Mouse (Mus musculus) limb, embryonic 13.5 days (tissue): ENCODE data around the gene Mark4. TPM values are rescaled to one million over a fixed set of nuclear protein-coding genes. Genes with fewer than 3 reads are reported as not detected.

Experiments used
- ATAC-seq: fragments of 200-750 bp; cut with Nextera tagmentation; 2 replicates; pipeline ENCODE4 v1.8.0; 2017; ENCODE audit warnings: low read depth, moderate number of reproducible peaks, moderate TSS enrichment; ENCODE audit not compliant: low FRiP score
- H3K27ac ChIP-seq: fragments of 300-500 bp; sonication (generic); 2 replicates; pipeline ENCODE4 v1.5.1; 2015; ENCODE audit warnings: inconsistent platforms, mild to moderate bottlenecking, moderate library complexity
- H3K27me3 ChIP-seq: fragments of 300-500 bp; sonication (generic); 2 replicates; pipeline ENCODE4 v1.6.1; 2015; ENCODE audit warnings: mild to moderate bottlenecking, inconsistent platforms
- H3K36me3 ChIP-seq: fragments of 300-500 bp; sonication (generic); 2 replicates; pipeline ENCODE4 v1.6.1; 2015; ENCODE audit warnings: inconsistent platforms, mild to moderate bottlenecking, moderate library complexity
- H3K4me1 ChIP-seq: fragments of 300-500 bp; sonication (generic); 2 replicates; pipeline ENCODE4 v1.6.1; 2015; ENCODE audit warnings: inconsistent platforms
- H3K4me2 ChIP-seq: fragments of 300-500 bp; sonication (generic); replicated peaks from 2 replicates; pipeline ENCODE4 v1.6.1; 2015; ENCODE audit warnings: inconsistent platforms, mild to moderate bottlenecking, moderate library complexity
- H3K4me3 ChIP-seq: fragments of 300-500 bp; sonication (generic); 2 replicates; pipeline ENCODE4 v1.5.1; 2015; ENCODE audit warnings: moderate library complexity, mild to moderate bottlenecking, inconsistent platforms
- H3K9ac ChIP-seq: fragments of 300-500 bp; sonication (generic); 2 replicates; pipeline ENCODE4 v1.6.1; 2015; ENCODE audit warnings: mild to moderate bottlenecking, inconsistent platforms
- H3K9me3 ChIP-seq: fragments of 300-500 bp; sonication (generic); 2 replicates; pipeline ENCODE4 v1.6.1; 2016; ENCODE audit warnings: inconsistent platforms
- WGBS: fragments of 180-500 bp; shearing (Covaris S2); methylation state at CpG from one replicate; pipeline ENCODE4 v1.1.7; 2015; 5-methylcytosine and 5-hydroxymethylcytosine counted together
- polyA plus RNA-seq: library from polyadenylated mRNA; unstranded; fragments of >200 nt; fragmentation: Nextera tagmentation; extraction: Ambion mirVana; gene quantifications from 2 replicates; pipeline ENCODE4 v1.2.1, GENCODE M21; 2015

Mark4 gene
- 9.8 and 10.3 TPM in 2 replicates for polyA plus RNA-seq

DNA sequence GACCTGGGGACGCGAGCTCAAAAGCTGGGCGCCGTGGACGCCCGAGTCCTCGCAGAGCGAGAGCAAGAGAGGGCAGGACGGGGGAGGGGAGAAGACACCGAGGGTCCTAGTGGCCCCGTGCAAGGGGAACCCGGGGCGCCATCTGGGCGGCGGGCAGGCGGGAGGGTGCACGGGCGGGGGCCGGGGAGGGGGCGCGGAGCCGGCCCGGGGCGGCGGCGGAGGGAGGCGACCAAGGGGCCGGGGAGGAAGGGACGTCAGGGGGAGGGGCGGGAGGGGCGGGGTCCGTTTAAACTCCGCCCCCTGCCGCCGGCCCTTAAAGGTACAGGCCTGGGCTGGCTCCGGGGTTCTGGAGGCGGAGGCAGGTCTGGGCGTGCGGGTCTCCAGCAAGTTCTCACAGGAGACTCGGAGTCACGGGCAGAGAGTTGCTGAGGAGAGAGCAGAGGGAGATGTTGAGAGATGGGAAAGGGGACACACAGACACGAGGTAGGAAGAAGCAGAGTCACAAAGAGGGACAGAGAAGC, at the start of gene Mark4:
Gene Mark4, minus strand, starts transcription at position 231 of the 521 bp plus-strand sequence.
- peaks cover 23% of the 10 kb centered on the region for H3K36me3 ChIP-seq
- peaks cover 34% of the 10 kb centered on the region for H3K4me1 ChIP-seq
- H3K27ac ChIP-seq: peak within 1 kb of the TSS; percentile 82; the same call in 1 of the 2 replicates
- no peaks in the 10 kb centered on the region for H3K27me3 ChIP-seq
- peak within 1 kb of the TSS; percentile 99 for H3K4me2 ChIP-seq
- no peaks in the 10 kb centered on the region for H3K9me3 ChIP-seq
- peak within 1 kb of the TSS; percentile 88 for H3K4me3 ChIP-seq
- ATAC-seq: peak; percentile 81
- peak within 1 kb of the TSS; percentile 90 for H3K9ac ChIP-seq
- 2% methylated on average over 38 of the region's 42 CpGs for whole genome bisulfite sequencing

DNA sequence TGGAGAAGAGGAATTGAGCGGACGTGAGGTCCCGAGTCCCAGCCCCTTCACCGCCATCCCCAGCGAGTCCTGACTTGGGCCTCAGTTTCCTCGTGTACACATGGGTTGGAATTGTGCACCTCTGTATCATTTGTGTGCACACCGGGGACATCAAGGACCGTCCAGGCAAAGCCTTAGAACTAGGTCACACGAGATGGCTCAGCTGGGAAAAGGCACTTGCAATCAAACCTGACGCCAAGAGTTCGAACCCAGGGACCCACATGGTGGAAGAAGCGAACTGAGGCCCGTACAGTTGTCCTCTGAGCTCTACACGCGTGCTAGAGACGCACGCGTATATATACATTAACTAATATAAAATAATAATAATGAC, 49.0 kb upstream of the Mark4 start:
- Histone ChIP-seq H3K4me1 (peaks cover 22% of the 10 kb centered on the region), H3K36me3 (no peaks in the 10 kb centered on the region), H3K9me3 (no peaks in the 10 kb centered on the region), H3K4me3 (peak overlapping the region; percentile 63), H3K4me2 (peak overlapping the region; percentile 97), H3K27ac (peak overlapping the region; percentile 58; the same call in 1 of the 2 replicates), H3K27me3 (no peaks in the 10 kb centered on the region), H3K9ac (peak overlapping the region; percentile 82)
- WGBS: 4% methylated on average over 18 of the region's 18 CpGs
- ATAC-seq: no peak

DNA sequence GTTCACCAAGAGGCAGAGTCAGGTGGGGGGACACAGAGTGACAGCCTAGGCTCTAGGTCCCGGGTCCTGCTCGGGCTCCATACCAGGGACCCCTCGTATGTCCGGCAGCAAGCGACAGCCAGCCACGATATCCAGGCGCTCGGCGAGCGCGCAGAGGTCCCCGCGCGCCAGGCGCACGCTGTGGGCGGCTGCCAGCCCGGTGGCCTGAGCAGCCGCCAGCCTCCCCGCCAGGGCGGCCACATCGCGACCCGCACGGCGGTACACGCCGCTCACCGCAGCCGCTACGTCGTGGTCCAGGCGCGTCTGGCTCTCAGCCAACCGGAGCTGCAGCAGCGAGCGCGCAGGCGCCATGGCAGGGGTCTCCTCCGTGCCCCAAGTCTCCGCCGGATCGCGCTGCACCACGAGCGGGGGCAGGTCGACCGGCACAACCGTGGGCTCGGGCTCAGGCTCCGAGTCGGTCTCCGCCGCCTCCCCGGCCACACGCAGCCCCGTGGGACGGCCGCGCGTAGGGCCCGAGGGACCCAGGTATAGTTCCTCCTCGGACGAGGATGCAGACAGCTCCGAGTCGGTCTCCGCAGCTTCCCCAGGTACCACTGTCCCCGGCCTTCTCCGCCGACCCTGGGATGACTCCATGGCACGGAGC, 48.5 kb upstream of the Mark4 start:
- Histone ChIP-seq H3K4me2 (peak overlapping the region; percentile 97), H3K27ac (peak overlapping the region; percentile 58; the same call in 1 of the 2 replicates), H3K9me3 (no peaks in the 10 kb centered on the region), H3K36me3 (no peaks in the 10 kb centered on the region), H3K9ac (peak overlapping the region; percentile 82), H3K4me3 (peak overlapping the region; percentile 63), H3K27me3 (no peaks in the 10 kb centered on the region), H3K4me1 (peaks cover 22% of the 10 kb centered on the region)
- ATAC-seq: no peak
- WGBS: under 1% methylated on average over 68 of the region's 71 CpGs

DNA sequence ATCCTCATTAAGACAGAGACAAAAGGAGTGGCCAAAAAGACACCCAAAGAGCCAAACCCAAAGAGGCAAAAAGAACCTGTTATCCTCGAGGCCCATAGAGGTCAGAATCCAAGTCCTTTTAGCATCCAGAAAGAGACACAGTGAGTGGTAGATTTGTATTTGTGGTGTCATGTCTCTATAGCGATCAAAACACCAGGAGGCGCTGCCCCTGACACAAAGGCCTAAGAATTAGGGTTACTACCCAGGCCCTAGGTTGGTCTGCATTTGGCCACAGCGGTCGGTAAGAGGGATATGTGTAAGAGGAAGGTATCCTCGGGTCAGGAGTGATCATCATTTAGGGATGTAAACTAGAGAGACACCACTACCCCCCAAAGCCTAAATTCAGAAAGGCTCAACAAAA, 47.7 kb upstream of the Mark4 start:
- peak overlapping the region; percentile 97 for H3K4me2 ChIP-seq
- WGBS: 32% methylated on average over 6 of the region's 6 CpGs

DNA sequence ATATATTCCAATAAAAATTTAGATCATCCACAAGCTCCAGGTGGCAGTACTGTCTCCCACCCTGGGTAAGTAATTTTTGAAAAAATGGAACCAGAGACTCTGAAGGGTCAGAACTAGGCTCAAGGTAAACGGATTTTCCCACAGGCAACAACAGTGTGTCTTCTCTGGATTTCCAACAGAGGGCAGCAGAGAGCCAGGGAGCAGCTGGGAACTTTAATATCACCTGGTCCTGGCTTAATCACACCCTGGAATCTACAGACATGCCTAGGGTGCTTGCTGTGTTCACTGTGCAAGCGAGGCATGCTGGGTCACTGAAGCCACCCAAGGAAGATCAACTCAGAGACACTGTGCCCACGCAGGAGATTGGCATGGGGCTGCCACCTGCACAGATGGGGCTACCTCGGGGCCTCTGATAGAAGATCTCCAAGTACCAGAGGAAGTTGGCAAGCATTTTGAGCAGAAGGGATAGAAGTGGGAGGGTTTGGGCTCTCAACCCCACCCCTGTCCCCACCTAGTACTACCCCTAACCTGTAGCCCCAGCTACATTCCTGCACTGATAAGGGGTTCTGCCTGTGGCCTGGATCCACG, 45.0 kb upstream of the Mark4 start:
- Histone ChIP-seq H3K4me1 (peaks cover 14% of the 10 kb centered on the region), H3K27ac (no peak overlapping the region), H3K4me2 (no peak overlapping the region), H3K9me3 (no peaks in the 10 kb centered on the region), H3K36me3 (no peaks in the 10 kb centered on the region), H3K9ac (no peak overlapping the region), H3K4me3 (no peak overlapping the region), H3K27me3 (no peaks in the 10 kb centered on the region)
- WGBS: 40% methylated on average over 5 of the region's 5 CpGs
- ATAC-seq: no peak

More for the DNA sequence above, 47.7 kb upstream of the Mark4 start:
- no peak overlapping the region for H3K9ac ChIP-seq
- H3K27me3 ChIP-seq: no peaks in the 10 kb centered on the region
- H3K4me1 ChIP-seq: peaks cover 22% of the 10 kb centered on the region
- H3K9me3 ChIP-seq: no peaks in the 10 kb centered on the region
- ATAC-seq: no peak
- no peaks in the 10 kb centered on the region for H3K36me3 ChIP-seq
- H3K4me3 ChIP-seq: peak overlapping the region; percentile 63; the same call in 1 of the 2 replicates
- no peak overlapping the region for H3K27ac ChIP-seq

DNA sequence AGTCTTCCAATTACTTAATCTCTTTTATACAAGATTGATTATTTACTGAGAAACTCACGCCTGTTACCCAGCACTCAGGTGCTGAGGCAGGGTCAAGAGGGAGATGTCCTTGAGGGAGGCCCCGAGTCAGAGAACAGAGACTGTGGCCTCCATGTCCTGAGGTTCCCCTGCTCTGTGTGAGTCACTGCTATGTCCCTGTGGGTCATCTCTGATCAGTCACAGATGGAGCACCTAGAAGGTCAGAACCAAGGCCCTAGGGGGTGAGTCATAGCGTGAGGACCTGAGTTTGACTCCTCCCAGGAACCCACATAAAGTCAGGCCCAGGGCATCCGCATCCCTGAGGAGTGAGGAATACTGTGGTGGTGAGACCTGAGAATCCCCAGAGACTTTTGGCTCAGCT, 43.0 kb upstream of the Mark4 start:
- Histone ChIP-seq H3K9ac (no peak overlapping the region), H3K27ac (no peak overlapping the region), H3K4me1 (0 out of 2 replicates have a peak, but pooled peaks cover 4% of the 10 kb centered on the region), H3K4me3 (no peak overlapping the region), H3K9me3 (no peaks in the 10 kb centered on the region), H3K36me3 (no peaks in the 10 kb centered on the region), H3K27me3 (no peaks in the 10 kb centered on the region), H3K4me2 (no peak overlapping the region)
- WGBS: 68% methylated on average over 4 of the region's 4 CpGs
- no peak for ATAC-seq

DNA sequence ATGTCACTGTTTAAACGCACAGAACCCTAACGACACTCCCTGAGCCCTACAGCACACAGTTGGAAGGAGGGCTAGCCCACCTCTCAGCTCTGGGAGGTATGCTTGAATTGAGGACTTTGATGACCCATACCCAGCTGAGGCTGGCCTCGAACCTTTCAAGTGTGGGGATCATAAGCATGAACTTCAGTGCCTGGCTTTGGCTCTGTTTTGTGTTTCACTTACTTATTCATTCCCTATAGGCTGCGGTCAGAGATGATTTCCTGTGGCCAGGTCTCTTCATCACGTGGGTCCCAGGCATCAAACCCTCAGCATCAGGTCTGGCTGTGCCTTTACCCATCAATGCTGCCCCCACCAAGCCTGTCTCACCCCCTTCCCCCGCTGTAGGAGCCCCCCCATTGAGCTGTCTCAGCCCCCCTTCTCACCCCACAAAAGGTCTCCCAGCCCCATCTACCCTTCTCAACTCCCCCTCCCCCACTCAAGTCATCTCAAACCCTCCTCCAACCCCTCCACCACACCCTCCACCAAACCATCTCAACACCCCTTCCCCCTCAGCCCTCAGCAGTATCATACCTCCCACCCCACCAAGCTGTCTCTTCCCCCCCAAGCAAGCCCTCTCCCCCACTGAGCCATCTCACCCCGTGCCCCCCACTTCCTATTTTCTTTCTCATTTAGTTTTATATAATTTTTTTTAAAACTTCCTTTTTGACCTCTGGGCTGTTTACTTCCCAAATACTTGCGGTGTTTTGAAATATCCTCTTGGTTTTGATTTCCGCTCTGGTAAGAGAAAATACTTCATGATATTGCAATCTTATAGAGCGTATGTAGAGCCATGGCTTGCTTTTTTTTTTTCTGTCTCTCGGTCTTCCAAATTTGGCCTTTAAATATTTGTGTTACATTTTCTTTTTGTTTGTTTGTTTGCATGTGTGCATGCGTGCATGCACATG, 42.1 kb upstream of the Mark4 start:
- H3K9ac ChIP-seq: no peak overlapping the region
- no peak overlapping the region for H3K4me3 ChIP-seq
- H3K27ac ChIP-seq: no peak overlapping the region
- WGBS: 70% methylated on average over 12 of the region's 12 CpGs
- ATAC-seq: no peak
- H3K4me1 ChIP-seq: peaks cover under 1% of the 10 kb centered on the region
- no peaks in the 10 kb centered on the region for H3K27me3 ChIP-seq
- H3K36me3 ChIP-seq: no peaks in the 10 kb centered on the region
- H3K4me2 ChIP-seq: no peak overlapping the region
- H3K9me3 ChIP-seq: no peaks in the 10 kb centered on the region

DNA sequence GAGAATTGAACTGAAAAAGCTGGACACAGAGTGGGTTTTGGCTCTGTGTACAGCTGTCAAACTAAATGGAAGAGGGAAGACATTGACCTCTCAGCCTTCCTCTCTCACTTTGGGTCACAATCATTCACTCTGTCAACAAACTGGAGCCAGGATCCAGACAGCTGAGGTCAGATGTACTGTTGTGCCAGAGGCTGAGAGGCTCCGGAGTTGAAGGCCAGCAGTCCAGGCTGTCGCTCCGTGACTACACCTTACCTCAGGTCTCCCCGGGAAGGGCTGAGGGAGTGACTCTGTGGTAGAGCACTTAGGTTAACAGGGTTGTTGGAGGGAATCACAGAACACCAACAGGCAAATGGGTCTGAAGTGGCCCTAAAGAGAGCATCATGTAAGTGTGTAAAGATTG, 39.7 kb upstream of the Mark4 start:
- ATAC-seq: no peak
- peaks cover 8% of the 10 kb centered on the region for H3K4me1 ChIP-seq
- H3K9me3 ChIP-seq: no peaks in the 10 kb centered on the region
- WGBS: 86% methylated on average over 4 of the region's 4 CpGs
- no peak overlapping the region for H3K27ac ChIP-seq
- H3K4me3 ChIP-seq: no peak overlapping the region
- H3K36me3 ChIP-seq: no peaks in the 10 kb centered on the region
- no peak overlapping the region for H3K9ac ChIP-seq
- H3K27me3 ChIP-seq: peaks cover 2% of the 10 kb centered on the region; the same call in 1 of the 2 replicates
- H3K4me2 ChIP-seq: no peak overlapping the region

DNA sequence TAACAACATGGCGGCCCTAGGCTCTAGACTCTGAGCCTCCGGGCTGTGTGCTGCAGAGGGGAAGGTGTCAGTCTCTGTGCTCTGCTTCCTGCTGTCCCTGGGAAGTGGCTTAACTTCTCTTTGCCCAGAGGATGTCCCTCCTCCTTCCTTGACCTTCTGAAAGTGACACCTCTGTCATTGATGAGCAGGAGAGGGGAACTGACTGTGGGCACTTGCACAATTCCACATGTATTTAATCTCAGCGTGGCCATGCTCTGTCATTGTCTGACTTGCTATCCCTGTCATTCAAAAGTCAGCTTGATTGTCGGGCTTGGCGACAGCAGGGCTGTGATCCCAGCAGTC, 37.6 kb upstream of the Mark4 start:
- no peak for ATAC-seq
- Histone ChIP-seq H3K36me3 (no peaks in the 10 kb centered on the region), H3K9ac (no peak overlapping the region), H3K9me3 (no peaks in the 10 kb centered on the region), H3K4me1 (peaks cover 16% of the 10 kb centered on the region), H3K27me3 (peaks cover 18% of the 10 kb centered on the region), H3K27ac (no peak overlapping the region), H3K4me3 (no peak overlapping the region), H3K4me2 (no peak overlapping the region)
- 80% methylated on average over 5 of the region's 5 CpGs for WGBS

DNA sequence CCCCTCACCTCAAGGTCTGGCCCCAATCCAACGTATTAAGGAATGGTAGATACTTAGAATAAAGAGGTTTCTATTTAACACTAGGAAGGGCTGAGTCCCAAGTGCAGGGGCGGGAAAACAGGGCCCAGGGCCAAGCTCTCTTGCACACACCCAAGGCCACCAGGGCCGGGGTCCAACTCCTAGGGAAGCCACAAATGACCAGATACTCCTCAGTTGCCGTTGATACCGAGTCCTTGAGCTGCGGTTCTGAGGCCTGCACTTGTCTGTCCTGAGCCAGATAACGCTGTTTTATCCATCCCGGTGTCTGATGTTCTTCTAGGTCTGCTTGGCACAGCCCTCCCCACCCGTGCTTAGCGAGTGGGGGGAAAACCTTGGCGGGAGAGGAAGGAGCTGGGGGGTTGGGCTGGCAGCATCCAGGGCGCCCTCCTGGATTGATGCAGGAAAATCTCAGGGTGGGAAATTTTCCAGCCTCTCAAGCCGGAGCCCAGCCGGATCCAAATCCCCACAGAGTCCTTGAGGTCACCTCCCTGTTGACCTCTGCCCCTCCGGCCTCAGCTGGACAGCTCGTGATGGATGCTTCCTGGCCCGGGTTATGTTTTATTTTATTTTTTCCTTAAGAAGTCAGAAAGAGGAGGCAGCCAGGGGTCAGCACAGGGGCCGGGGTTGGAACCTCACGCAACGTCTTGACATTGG, 37.0 kb upstream of the Mark4 start:
- WGBS: 58% methylated on average over 20 of the region's 20 CpGs

DNA sequence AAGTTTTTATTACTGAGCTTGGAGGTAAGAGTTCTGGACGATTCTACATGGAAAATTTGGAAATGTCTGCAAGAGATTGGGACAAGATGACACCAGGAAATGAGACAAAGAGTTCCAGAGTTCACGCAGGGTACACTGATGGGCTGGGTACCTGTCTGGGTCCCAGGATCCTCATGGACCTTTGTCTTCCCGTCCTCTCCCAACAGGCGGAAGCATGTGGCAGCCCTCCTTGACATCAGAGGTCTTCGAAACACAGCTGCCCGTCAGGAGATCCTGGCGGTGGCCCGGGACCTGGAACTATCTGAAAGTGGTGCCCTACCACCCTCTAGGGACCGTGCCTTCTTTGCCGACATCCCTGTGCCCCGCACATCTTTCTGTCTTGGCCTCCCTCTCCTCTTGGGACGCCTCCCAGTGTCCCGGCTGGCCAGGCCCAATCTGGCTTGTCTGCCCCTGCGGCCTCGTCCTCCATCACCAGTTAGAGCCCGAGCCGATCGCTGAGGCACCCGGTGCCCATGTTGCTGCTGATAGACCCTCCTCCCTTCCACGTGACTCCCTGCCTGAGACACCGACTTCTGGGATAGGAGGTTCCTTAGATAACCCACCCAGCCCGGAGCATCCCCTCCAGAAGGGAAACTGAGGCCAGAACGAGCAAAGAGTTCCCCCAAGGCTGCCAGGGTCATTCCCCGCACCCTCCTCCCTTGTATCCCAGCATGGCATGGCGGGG, 36.3 kb upstream of the Mark4 start:
- no peak overlapping the region for H3K4me2 ChIP-seq
- 0 out of 2 replicates have a peak overlapping the region, but pooled peaks have one; percentile 25 for H3K9ac ChIP-seq
- peaks cover 31% of the 10 kb centered on the region for H3K27me3 ChIP-seq
- 81% methylated on average over 25 of the region's 25 CpGs for WGBS
- H3K9me3 ChIP-seq: no peaks in the 10 kb centered on the region
- H3K4me3 ChIP-seq: no peak overlapping the region
- no peaks in the 10 kb centered on the region for H3K36me3 ChIP-seq
- peaks cover 16% of the 10 kb centered on the region for H3K4me1 ChIP-seq
- no peak overlapping the region for H3K27ac ChIP-seq
- ATAC-seq: no peak

More for the DNA sequence above, 37.0 kb upstream of the Mark4 start:
- peaks cover 24% of the 10 kb centered on the region for H3K27me3 ChIP-seq
- H3K4me2 ChIP-seq: no peak overlapping the region
- no peaks in the 10 kb centered on the region for H3K36me3 ChIP-seq
- H3K9ac ChIP-seq: no peak overlapping the region
- H3K4me1 ChIP-seq: peaks cover 16% of the 10 kb centered on the region
- 0 out of 2 replicates have a peak, but pooled peaks have one; percentile 49 for ATAC-seq
- no peak overlapping the region for H3K4me3 ChIP-seq
- no peaks in the 10 kb centered on the region for H3K9me3 ChIP-seq
- H3K27ac ChIP-seq: no peak overlapping the region
